Mouse (Mus musculus) midbrain, embryonic 15.5 days (tissue): ENCODE measurements around the gene Fbrs. TPM values are rescaled to one million over a fixed set of nuclear protein-coding genes. Genes with fewer than 3 reads are reported as not detected.

Experiments used
- ATAC-seq: fragments of 200-750 bp; cut with Nextera tagmentation; replicated peaks from 2 replicates; pipeline ENCODE4 v1.8.0; 2017; ENCODE audit warnings: moderate TSS enrichment
- H3K27ac ChIP-seq: fragments of 300-500 bp; sonication (generic); 2 replicates; pipeline ENCODE4 v1.5.1; 2015; ENCODE audit warnings: mild to moderate bottlenecking, inconsistent platforms
- H3K27me3 ChIP-seq: fragments of 300-500 bp; sonication (generic); replicated peaks from 2 replicates; pipeline ENCODE4 v1.6.1; 2015; ENCODE audit warnings: inconsistent platforms
- H3K36me3 ChIP-seq: fragments of 300-500 bp; sonication (generic); replicated peaks from 2 replicates; pipeline ENCODE4 v1.6.1; 2015; ENCODE audit warnings: inconsistent platforms
- H3K4me1 ChIP-seq: fragments of 300-500 bp; sonication (generic); 2 replicates; pipeline ENCODE4 v1.6.1; 2015; ENCODE audit warnings: inconsistent platforms
- H3K4me2 ChIP-seq: fragments of 300-500 bp; sonication (generic); 2 replicates; pipeline ENCODE4 v1.6.1; 2015; ENCODE audit warnings: inconsistent platforms, mild to moderate bottlenecking, moderate library complexity
- H3K4me3 ChIP-seq: fragments of 300-500 bp; sonication (generic); 2 replicates; pipeline ENCODE4 v1.5.1; 2015; ENCODE audit warnings: mild to moderate bottlenecking, inconsistent platforms
- H3K9ac ChIP-seq: fragments of 300-500 bp; sonication (generic); 2 replicates; pipeline ENCODE4 v1.6.1; 2015; ENCODE audit warnings: mild to moderate bottlenecking, inconsistent platforms
- H3K9me3 ChIP-seq: fragments of 300-500 bp; sonication (generic); 2 replicates; pipeline ENCODE4 v1.6.1; 2016; ENCODE audit warnings: inconsistent platforms
- WGBS: fragments of 180-500 bp; shearing (Covaris S2); methylation state at CpG from one replicate; pipeline ENCODE4 v1.1.7; 2015; ENCODE audit warnings: mixed read lengths; 5-methylcytosine and 5-hydroxymethylcytosine counted together
- polyA plus RNA-seq: library from polyadenylated mRNA; unstranded; fragments of >200 nt; fragmentation: Nextera tagmentation; extraction: Ambion mirVana; gene quantifications from 2 replicates; pipeline ENCODE4 v1.2.1, GENCODE M21; 2015

The Fbrs gene
- polyA plus RNA-seq, 1 experiment from 2014 or later: 15.9 TPM

DNA sequence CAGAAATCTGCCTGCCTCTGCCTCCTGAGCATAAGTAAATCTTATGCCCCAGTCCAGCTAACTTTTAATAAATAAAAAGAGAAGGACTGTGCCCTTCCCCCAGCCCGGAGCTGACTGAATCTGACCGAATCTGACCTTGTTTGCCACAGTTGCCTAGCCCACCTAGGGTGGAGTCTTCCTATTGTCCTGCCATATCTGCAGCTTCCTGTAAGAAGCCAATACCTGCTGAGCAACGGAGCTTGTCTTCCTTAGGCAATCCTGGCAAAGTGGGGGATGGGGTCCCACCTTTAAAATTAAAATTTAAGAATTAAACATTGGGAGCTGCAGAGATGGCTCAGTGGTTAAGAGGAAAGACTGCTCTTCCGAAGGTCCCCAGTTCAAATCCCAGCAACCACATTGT is 12.4 kb upstream of the Fbrs start:
- no peaks in the 10 kb centered on the region for H3K27me3 ChIP-seq
- H3K9ac ChIP-seq: no peak overlapping the region
- H3K4me1 ChIP-seq: peaks cover 12% of the 10 kb centered on the region
- WGBS: 92% methylated on average over 4 of the region's 4 CpGs
- no peak overlapping the region for H3K27ac ChIP-seq
- no peak for ATAC-seq
- H3K9me3 ChIP-seq: no peaks in the 10 kb centered on the region
- no peak overlapping the region for H3K4me2 ChIP-seq
- no peak overlapping the region for H3K4me3 ChIP-seq
- no peaks in the 10 kb centered on the region for H3K36me3 ChIP-seq

DNA sequence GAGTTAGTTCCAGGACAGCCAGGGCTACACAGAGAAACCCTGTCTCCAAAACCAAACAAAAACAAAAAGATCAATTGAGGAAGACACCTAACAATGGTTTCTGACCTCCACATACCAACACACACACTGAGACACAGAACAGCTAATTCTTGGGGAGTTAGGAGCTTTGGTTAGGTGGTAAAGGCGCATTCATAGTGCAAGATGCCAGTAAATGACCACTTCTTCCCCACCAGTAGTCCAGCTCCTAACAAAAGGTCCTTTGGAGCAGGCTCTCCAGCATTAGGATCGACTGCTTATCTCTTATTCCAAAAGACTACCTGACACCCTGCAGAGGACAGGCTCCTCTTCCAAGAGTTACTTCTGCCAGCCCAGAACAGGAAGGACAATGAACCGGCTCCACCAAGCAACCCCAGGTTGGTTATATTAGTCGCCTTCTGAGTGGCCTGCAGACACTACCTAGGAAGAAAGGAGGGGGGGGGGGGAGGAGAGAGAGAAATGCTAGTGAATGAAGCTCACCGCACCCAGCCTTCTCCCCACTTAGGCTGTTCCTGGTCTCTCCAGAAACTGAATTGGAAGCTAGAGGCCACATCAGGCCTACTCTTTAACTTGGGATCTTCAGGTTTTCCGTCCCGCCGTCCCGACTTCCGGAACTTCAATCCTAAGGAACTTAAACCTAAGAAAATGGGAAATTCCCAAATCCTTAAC is 8.8 kb upstream of the Fbrs start:
- peak overlapping the region; percentile 70 for H3K4me2 ChIP-seq
- peaks cover 18% of the 10 kb centered on the region for H3K36me3 ChIP-seq
- H3K27ac ChIP-seq: peak overlapping the region; percentile 94
- peak overlapping the region; percentile 68 for H3K4me3 ChIP-seq
- no peaks in the 10 kb centered on the region for H3K9me3 ChIP-seq
- WGBS: 8% methylated on average over 10 of the region's 10 CpGs
- peaks cover 20% of the 10 kb centered on the region for H3K4me1 ChIP-seq
- ATAC-seq: 0 out of 2 replicates have a peak, but pooled peaks have one; percentile 17
- peak overlapping the region; percentile 91 for H3K9ac ChIP-seq
- no peaks in the 10 kb centered on the region for H3K27me3 ChIP-seq

DNA sequence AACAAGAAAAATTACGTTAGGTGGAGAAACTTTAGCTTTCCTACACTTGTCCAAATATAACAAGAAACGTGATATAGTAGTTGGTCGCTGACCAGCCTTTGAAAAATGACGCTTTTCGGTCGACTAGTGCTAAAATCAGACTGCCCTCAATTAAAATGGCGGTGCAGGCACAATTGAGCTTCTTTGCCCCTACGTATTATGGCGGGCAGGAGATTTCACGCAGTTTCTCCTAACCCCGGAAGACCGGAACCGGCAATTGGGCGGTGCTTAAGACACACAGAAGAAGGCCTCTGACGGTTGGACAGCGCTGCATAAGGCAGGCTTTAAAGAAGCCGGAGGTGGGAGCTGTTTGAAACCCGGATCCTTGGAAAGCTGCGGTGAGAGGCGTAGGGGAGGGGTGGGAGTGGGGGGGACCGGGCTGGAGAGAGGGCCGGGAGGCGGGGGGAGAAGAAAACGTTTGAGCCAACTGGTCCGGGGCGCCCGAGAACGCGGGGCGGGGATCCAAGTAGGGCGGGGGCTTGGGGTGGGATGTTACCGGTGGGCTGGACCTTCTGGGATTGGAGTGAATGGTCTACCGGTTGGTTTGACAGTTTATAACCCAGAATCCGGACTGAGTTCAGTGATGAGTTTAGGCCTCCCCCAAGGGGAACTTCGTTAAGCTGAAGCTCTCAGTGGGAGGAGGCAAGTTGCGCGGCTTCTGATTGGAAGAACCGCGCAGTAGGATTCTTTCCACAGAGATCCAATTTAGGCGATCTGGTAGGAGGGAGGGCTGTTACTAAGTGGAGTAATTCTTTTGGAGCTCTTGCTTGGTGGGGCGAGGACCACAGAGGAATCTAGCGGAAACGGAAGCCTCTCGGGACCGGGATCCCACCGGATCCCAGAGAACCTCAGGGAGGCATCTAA is 8.0 kb upstream of the Fbrs start:
- Histone ChIP-seq H3K36me3 (peaks cover 26% of the 10 kb centered on the region), H3K27ac (peak overlapping the region; percentile 94), H3K4me2 (peak overlapping the region; percentile 70), H3K4me3 (peak overlapping the region; percentile 68), H3K9me3 (no peaks in the 10 kb centered on the region), H3K4me1 (peaks cover 20% of the 10 kb centered on the region), H3K9ac (peak overlapping the region; percentile 91), H3K27me3 (no peaks in the 10 kb centered on the region)
- under 1% methylated on average over 46 of the region's 46 CpGs for WGBS
- ATAC-seq: peak; percentile 95

DNA sequence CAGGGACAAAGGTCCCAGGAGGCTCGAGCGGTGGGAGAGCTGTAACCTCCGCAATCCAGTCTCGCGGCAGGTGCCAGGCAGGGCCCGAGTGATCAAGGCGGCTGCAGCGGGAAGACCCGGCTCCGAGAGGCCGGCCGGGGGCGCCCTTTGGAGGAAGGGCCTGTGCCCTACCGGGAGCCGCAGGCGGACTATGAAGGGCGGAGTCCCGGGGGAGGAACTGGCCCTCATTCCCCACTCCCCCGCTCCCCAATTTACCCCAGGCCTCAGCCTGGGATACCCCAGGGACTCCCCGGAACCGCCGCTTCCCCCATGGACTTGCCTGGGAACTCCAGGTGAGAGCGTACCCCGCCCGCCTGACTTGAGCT is 7.4 kb upstream of the Fbrs start:
- Histone ChIP-seq H3K4me2 (peak overlapping the region; percentile 70), H3K27me3 (no peaks in the 10 kb centered on the region), H3K9me3 (no peaks in the 10 kb centered on the region), H3K9ac (peak overlapping the region; percentile 91), H3K27ac (peak overlapping the region; percentile 94), H3K36me3 (peaks cover 31% of the 10 kb centered on the region), H3K4me3 (peak overlapping the region; percentile 68), H3K4me1 (peaks cover 20% of the 10 kb centered on the region)
- ATAC-seq: peak; percentile 34
- WGBS: under 1% methylated on average over 25 of the region's 25 CpGs

DNA sequence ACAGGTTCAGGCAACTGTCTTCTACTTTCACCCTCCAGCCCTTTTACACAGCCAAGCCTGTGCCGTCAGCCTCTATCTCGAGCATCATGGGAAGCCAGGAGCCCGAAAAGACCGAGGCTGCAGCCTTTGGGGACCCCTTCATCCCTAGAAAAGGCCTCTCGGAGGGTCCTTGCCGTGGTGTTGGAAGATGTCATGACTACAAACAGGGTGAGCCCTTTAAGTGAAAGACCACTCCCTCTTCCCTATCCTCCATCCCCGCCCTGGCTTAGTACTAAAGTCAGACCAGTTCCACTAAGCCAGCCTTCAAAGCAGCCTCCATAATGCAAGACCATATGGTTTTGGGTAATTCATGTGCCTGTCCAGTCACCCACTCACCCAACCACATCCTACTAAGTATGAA is 6.9 kb upstream of the Fbrs start:
- peak overlapping the region; percentile 91 for H3K9ac ChIP-seq
- peak overlapping the region; percentile 68 for H3K4me3 ChIP-seq
- peaks cover 31% of the 10 kb centered on the region for H3K36me3 ChIP-seq
- peak overlapping the region; percentile 70 for H3K4me2 ChIP-seq
- H3K4me1 ChIP-seq: peaks cover 24% of the 10 kb centered on the region
- WGBS: under 1% methylated on average over 7 of the region's 7 CpGs
- H3K27me3 ChIP-seq: no peaks in the 10 kb centered on the region
- H3K27ac ChIP-seq: peak overlapping the region; percentile 94
- no peaks in the 10 kb centered on the region for H3K9me3 ChIP-seq
- no peak for ATAC-seq

DNA sequence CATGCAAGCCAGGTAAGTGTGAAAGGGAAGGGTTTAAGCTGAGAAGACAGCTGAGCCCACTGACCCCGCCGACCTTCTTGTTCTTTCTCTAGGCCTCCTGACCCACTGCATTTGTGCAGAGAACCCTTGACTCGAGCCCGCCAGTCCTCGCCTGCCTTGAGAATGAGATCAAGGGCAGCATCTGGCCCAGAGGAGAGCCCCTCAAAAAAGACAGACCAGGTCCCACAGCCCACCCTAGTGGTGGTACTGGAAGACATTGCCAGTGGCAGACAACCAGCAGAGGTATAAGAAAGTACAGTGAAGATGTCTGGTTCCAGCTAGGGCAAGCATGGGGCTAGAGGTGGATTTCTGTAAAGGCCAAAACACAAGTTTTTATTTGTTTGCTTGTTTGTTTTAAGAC is 5.3 kb upstream of the Fbrs start:
- H3K4me2 ChIP-seq: no peak overlapping the region
- peaks cover 31% of the 10 kb centered on the region for H3K36me3 ChIP-seq
- peaks cover 29% of the 10 kb centered on the region for H3K4me1 ChIP-seq
- no peaks in the 10 kb centered on the region for H3K9me3 ChIP-seq
- no peak overlapping the region; the same call in 1 of the 2 replicates for H3K27ac ChIP-seq
- ATAC-seq: no peak
- no peaks in the 10 kb centered on the region for H3K27me3 ChIP-seq
- H3K4me3 ChIP-seq: no peak overlapping the region
- H3K9ac ChIP-seq: no peak overlapping the region
- 72% methylated on average over 5 of the region's 5 CpGs for WGBS

DNA sequence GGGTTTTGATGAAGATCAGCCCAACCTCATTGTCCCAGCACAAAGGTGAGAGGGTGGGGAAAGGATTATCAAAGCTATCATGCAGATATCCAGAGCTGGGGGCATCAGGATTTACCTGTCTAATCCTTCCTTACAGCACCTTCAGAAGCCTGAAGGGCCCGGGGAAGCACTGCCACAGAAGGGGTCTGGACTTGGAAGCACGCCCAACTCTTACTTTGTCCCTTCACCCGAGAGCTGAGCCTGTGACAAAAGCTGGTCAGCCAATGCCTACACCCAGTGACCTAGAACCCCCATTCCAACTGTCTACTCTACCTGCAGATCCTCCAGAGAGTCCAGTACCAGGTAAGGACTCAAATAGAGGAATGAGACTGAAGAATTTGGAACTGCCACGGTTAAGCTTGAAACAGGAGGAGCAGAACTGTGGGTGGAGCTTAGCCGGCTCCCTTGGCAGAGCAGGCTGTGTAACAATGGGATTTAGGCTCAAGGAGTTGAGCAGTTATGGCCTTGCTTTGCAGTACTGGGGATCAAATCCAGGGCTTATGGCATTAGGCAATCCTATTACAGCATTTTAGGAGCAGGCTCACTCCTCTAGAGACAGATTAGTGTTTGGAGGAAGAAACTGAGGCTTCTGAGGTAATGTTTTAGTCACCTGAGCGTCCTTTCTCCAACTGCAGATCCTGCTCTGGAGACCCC is 4.5 kb upstream of the Fbrs start:
- H3K27ac ChIP-seq: no peak overlapping the region
- no peak for ATAC-seq
- 74% methylated on average over 6 of the region's 6 CpGs for WGBS
- no peak overlapping the region for H3K4me2 ChIP-seq
- H3K27me3 ChIP-seq: no peaks in the 10 kb centered on the region
- H3K4me1 ChIP-seq: peaks cover 23% of the 10 kb centered on the region
- H3K36me3 ChIP-seq: peaks cover 31% of the 10 kb centered on the region
- H3K9ac ChIP-seq: no peak overlapping the region
- no peak overlapping the region for H3K4me3 ChIP-seq
- H3K9me3 ChIP-seq: no peaks in the 10 kb centered on the region

DNA sequence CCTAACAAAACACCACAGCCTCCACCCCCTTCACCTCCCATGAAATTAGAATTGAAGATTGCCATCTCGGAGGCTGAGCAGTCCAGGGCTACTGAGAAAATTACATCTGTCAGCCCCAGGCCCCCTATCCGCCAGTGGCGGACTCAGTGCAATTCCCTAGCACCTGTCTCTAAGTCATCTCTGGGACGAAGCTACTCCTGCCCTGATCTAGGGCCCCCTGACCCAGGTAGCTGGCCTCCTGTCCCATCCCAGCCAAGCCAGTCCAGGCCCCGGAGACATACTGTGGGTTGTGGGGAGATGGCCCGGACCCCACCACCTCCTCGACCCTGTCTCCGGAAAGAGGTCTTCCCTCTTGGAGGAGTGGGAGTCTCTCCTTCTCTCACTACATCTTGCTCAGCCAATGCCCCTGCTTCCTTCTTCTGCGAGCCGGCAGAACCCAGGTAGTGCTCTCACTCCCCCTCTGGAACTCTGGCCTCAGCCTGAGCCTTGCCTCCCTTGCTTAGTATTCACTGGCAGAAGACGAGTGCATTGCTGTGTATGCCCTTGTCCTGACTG is 3.7 kb upstream of the Fbrs start:
- Histone ChIP-seq H3K4me2 (no peak overlapping the region), H3K27ac (no peak overlapping the region), H3K4me3 (no peak overlapping the region), H3K27me3 (no peaks in the 10 kb centered on the region), H3K9ac (no peak overlapping the region), H3K4me1 (peaks cover 24% of the 10 kb centered on the region), H3K9me3 (no peaks in the 10 kb centered on the region), H3K36me3 (peaks cover 31% of the 10 kb centered on the region)
- WGBS: 93% methylated on average over 11 of the region's 11 CpGs
- ATAC-seq: no peak

DNA sequence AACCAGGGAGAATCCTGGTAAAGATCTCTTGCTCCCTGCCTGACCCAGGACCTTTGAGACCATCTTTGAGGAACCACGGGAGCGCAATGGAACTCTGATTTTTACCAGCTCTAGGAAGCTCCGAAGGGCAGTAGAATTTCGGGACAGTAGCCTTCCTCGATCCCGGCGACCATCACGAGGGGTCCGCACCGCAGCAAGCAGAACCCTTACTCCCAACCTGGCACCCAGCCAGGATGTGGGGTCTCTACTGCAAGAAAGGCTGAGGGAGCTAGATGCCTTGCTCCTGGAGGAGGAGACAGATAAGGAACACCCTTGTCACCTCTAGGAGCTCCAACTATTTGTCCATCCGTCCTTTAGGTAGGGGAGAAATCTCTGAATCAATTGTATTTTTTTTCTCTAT is 2.7 kb upstream of the Fbrs start:
- ATAC-seq: no peak
- H3K9ac ChIP-seq: no peak overlapping the region
- H3K9me3 ChIP-seq: no peaks in the 10 kb centered on the region
- 95% methylated on average over 11 of the region's 11 CpGs for WGBS
- H3K4me2 ChIP-seq: no peak overlapping the region
- H3K27me3 ChIP-seq: no peaks in the 10 kb centered on the region
- H3K4me3 ChIP-seq: no peak overlapping the region
- peaks cover 31% of the 10 kb centered on the region for H3K36me3 ChIP-seq
- H3K27ac ChIP-seq: no peak overlapping the region
- H3K4me1 ChIP-seq: peaks cover 35% of the 10 kb centered on the region

DNA sequence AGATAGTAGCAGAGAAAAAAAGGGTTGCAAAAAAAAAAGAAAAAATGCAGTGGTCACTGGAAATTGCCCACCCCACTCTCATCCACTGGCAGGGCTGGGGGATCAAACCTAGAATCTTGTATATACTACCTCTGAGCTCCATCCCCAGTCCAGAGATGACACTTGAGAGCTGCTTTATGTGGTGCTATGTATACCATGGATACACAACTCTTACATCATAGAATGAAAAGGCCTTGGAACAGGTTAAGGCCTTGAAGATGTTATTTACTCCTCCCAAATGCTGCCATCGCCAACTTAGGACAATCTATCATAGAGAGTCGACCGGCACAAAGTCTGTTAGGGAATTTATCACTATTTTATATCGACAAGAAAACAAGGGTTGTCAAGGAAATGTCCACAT is 2.1 kb upstream of the Fbrs start:
- H3K27me3 ChIP-seq: no peaks in the 10 kb centered on the region
- no peak for ATAC-seq
- 85% methylated on average over 4 of the region's 4 CpGs for WGBS
- peak overlapping the region; percentile 93; the same call in 1 of the 2 replicates for H3K9ac ChIP-seq
- H3K9me3 ChIP-seq: no peaks in the 10 kb centered on the region
- peak overlapping the region; percentile 94 for H3K4me2 ChIP-seq
- peaks cover 31% of the 10 kb centered on the region for H3K36me3 ChIP-seq
- peaks cover 36% of the 10 kb centered on the region for H3K4me1 ChIP-seq
- peak overlapping the region; percentile 86 for H3K4me3 ChIP-seq
- H3K27ac ChIP-seq: peak overlapping the region; percentile 96

DNA sequence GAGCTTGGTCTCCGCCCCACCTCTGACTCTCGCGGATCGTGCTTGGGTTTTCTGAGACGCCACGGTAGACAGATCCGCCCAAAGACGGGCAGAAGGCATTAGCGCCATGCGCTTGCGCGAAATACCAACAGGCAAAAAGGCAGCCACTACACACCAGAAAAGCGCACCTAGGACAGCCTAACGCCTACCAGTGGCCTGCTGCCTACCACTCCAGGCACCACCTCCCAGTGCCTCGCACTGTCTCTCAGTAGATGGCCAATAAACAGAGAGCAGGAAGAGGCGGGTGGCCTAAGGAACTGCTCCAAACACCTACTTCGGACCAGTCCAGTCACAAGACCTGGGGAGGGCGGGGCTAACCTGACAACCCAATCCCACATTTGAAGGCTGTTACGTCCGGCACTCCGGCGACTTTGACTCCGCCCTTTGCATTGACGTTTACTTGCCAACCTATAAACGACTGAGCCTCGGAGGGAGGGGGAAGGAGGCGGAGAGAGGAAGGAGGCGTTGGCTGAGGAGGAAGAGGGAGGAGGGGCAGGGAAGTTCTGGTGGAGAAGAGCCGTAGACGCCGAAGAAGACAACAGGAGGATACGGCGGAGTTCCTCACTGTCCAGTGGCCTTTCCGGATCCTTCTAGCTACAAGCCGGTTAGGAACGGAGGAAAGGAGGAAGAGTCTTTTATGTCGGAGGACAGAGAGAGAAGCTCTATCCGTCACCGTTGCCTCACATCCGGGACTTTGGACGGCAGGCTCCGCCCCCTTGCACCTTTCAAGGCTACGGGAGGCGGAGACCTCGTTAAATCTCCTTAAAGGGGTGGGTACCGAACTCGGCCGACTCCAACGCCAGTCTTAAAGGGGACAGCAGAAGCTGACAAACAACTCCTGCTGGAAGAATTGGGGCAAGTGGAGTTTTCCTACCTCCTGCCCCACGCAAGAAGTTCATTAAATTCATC is 1.0 kb upstream of the Fbrs start:
- H3K4me2 ChIP-seq: peak overlapping the region; percentile 94
- no peaks in the 10 kb centered on the region for H3K27me3 ChIP-seq
- peak overlapping the region; percentile 86 for H3K4me3 ChIP-seq
- under 1% methylated on average over 50 of the region's 50 CpGs for WGBS
- H3K9ac ChIP-seq: peak overlapping the region; percentile 93
- H3K27ac ChIP-seq: peak overlapping the region; percentile 96
- peaks cover 28% of the 10 kb centered on the region for H3K4me1 ChIP-seq
- peaks cover 39% of the 10 kb centered on the region for H3K36me3 ChIP-seq
- no peaks in the 10 kb centered on the region for H3K9me3 ChIP-seq
- peak; percentile 93 for ATAC-seq
